Mouse (Mus musculus) liver, adult 2 months (tissue): Measurements from ENCODE around the gene Plekhm1. TPM values are rescaled to one million over a fixed set of nuclear protein-coding genes. Genes with fewer than 3 reads are reported as not detected.

ENCODE experiments used
- DNase-seq: peaks from one replicate; pipeline ENCODE4 v3.0.0-alpha.2; 2011; ENCODE audit warnings: low read depth, low spot score; ENCODE audit errors: extremely low read depth
- H3K27ac ChIP-seq: fragments of 200-500 bp; replicated peaks from 2 replicates; pipeline ENCODE4 v1.5.1; 2012; ENCODE audit warnings: low read depth, mild to moderate bottlenecking, control low read depth, inconsistent platforms, low read length; ENCODE audit not compliant: insufficient read depth
- H3K27me3 ChIP-seq: fragments of 200-500 bp; 2 replicates; pipeline ENCODE4 v1.6.1; 2012; ENCODE audit warnings: mild to moderate bottlenecking, moderate library complexity, low read length, inconsistent platforms; ENCODE audit not compliant: control insufficient read depth, insufficient read depth
- H3K36me3 ChIP-seq: fragments of 200-500 bp; 2 replicates; pipeline ENCODE4 v1.6.1; 2012; ENCODE audit warnings: low read length, inconsistent platforms; ENCODE audit not compliant: control insufficient read depth, insufficient read depth
- H3K4me1 ChIP-seq: fragments of 200-500 bp; 2 replicates; pipeline ENCODE4 v1.6.1; 2011; ENCODE audit warnings: low read length; ENCODE audit not compliant: control insufficient read depth, insufficient read depth
- H3K4me3 ChIP-seq: fragments of 200-500 bp; 2 replicates; pipeline ENCODE4 v1.5.1; 2011; ENCODE audit warnings: low read depth, mild to moderate bottlenecking, control low read depth, low read length, moderate library complexity; ENCODE audit not compliant: insufficient read depth
- H3K79me2 ChIP-seq: fragments of 200-500 bp; 2 replicates; pipeline ENCODE4 v1.6.1; 2012; ENCODE audit warnings: inconsistent platforms, mild to moderate bottlenecking, low read length, moderate library complexity; ENCODE audit not compliant: control insufficient read depth, insufficient read depth
- H3K9ac ChIP-seq: fragments of 200-500 bp; 2 replicates; pipeline ENCODE4 v1.6.1; 2012; ENCODE audit warnings: low read depth, mild to moderate bottlenecking, control low read depth, inconsistent platforms, low read length
- CTCF ChIP-seq: fragments of 200-500 bp; IDR thresholded peaks from 2 replicates; pipeline ENCODE4 v1.5.1; 2011; ENCODE audit warnings: low read depth, low read length, control low read depth
- POLR2A ChIP-seq: fragments of 200-500 bp; IDR thresholded peaks from 2 replicates; pipeline ENCODE4 v1.6.1; 2011; ENCODE audit warnings: low read length, control low read depth; ENCODE audit not compliant: insufficient read depth; ENCODE audit errors: extremely low read depth
- WGBS: fragments of 180-500 bp; shearing (Covaris S2); methylation state at CpG from one replicate; pipeline ENCODE4 v1.1.7; 2018; 5-methylcytosine and 5-hydroxymethylcytosine counted together
- polyA plus RNA-seq: library from polyadenylated mRNA; depleted of rRNA; stranded (reverse); fragments of >200 nt; gene quantifications from 2 replicates; pipeline ENCODE4 v1.2.3, GENCODE M21; 2012
- total RNA-seq: library from RNA; depleted of rRNA; stranded (reverse); fragments of >200 nt; gene quantifications from 2 replicates; pipeline ENCODE4 v1.2.3, GENCODE M21; 2014

The Plekhm1 gene
- total and polyA plus RNA-seq, 2 experiments: 3.5 to 9.8 TPM

DNA sequence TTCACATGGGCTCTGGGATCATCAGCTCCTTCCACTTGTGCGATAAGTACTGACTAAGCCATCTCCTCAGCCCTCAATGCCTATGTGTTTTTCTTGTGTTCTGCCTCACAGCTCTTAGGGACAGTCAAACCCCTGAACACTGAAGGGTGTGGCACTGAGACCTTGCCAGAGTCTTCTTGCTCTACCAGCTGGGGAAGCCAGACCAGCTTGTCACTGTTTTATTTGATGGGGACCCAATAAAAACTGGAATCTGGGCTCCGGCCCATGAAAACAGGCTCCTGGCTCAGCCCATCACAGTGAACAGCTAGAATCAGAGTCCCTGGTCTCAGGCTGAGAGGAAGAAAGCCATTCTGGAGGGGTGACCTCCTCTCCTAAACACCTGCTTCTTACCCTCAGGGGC lies 75.3 kb downstream of the Plekhm1 start:
- H3K79me2 ChIP-seq: no peaks in the 10 kb centered on the region
- whole genome bisulfite sequencing: 98% methylated on average over 2 of the region's 2 CpGs
- peaks cover 3% of the 10 kb centered on the region; the same call in 1 of the 2 replicates for H3K27me3 ChIP-seq
- TF ChIP-seq CTCF: no peak
- TF ChIP-seq POLR2A: no peak
- no peak for DNase-seq
- no peak overlapping the region for H3K27ac ChIP-seq
- H3K9ac ChIP-seq: no peak overlapping the region
- H3K36me3 ChIP-seq: no peaks in the 10 kb centered on the region
- no peaks in the 10 kb centered on the region for H3K4me1 ChIP-seq
- no peak overlapping the region for H3K4me3 ChIP-seq

DNA sequence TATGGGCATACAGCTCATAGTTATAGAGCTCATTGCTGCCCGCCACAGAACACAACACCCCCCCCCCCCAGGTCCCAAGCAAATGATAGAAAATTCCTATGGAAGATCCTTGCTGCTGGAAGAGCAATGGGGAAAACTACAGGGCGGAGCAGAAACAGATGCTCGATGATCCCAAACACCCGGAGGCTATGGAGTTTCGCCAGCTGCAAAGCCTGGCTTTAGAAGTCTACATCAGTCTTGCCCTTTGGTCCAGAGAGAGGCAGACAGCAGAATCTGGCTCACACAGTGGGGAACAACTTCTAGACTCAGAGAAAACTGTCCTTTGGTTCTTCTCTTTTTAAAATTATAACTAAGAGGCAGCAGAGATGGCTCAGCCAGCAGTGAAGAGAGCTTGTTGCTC lies 76.9 kb downstream of the Plekhm1 start:
- H3K27me3 ChIP-seq: peaks cover 3% of the 10 kb centered on the region; the same call in 1 of the 2 replicates
- H3K4me3 ChIP-seq: no peak overlapping the region
- H3K36me3 ChIP-seq: no peaks in the 10 kb centered on the region
- no peak overlapping the region for H3K9ac ChIP-seq
- 82% methylated on average over 5 of the region's 5 CpGs for WGBS
- no peak overlapping the region for H3K27ac ChIP-seq
- H3K4me1 ChIP-seq: no peaks in the 10 kb centered on the region
- TF ChIP-seq POLR2A (no peak), CTCF (no peak)
- peak; percentile 24 for DNase-seq
- H3K79me2 ChIP-seq: no peaks in the 10 kb centered on the region

DNA sequence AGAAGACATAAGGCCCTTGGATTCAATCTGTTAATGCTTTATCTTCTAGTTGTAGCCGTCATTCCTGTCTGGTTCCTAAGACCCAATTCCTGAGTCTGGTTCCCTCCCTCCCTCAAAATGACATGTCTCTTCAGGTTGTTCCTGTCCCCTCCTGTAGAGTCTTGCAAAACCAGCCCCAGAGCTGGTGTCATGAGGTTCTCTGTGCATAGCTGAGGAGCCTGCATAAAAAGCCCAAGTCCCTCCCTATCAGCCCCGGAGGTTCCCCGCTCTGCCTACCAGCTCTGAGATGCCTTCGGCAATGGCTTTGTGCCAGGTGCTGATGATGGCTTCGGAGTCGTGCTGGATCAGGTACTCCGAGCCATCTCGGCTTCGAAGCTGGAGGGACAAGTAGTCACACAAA lies 77.6 kb downstream of the Plekhm1 start:
- H3K27ac ChIP-seq: no peak overlapping the region
- DNase-seq: no peak
- 90% methylated on average over 9 of the region's 9 CpGs for WGBS
- no peaks in the 10 kb centered on the region for H3K4me1 ChIP-seq
- H3K79me2 ChIP-seq: no peaks in the 10 kb centered on the region
- TF ChIP-seq POLR2A: no peak
- no peak for TF ChIP-seq CTCF
- no peak overlapping the region for H3K4me3 ChIP-seq
- H3K27me3 ChIP-seq: peaks cover under 1% of the 10 kb centered on the region; the same call in 1 of the 2 replicates
- no peaks in the 10 kb centered on the region for H3K36me3 ChIP-seq
- H3K9ac ChIP-seq: no peak overlapping the region

DNA sequence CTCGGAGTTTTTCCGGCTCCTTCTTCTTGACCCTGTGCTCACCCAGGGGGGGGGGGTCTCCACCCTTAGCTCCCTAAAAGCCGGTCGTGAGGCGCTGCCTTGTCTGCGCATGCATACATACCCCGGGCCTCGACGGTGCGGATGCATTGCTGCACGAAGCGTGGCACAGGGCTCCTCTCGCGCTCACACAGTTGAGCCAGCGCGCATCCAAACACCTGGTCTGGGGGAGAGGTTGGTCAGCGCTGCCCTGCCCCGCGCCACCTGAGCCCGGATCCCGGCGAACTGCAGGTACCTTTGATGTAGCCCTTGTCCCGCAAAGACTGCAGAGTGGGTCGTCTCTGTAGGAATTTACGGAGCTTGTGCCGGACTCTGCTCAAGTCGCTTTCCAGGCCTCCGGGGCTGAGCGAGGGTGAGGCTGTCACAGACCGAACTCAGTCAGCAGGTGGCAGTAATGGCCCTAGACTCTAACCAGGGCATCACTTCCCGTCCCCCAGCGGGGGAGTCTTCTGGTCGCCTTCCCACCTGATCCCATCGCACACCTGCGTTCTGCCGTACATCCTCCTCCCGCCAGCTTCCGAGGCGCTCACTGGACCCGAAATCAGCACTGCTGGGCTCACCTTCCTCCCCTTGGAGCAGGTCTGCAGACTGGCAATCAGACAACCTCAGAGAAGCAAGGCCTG lies 78.6 kb downstream of the Plekhm1 start:
- no peak overlapping the region for H3K9ac ChIP-seq
- no peaks in the 10 kb centered on the region for H3K79me2 ChIP-seq
- no peaks in the 10 kb centered on the region for H3K36me3 ChIP-seq
- H3K4me3 ChIP-seq: no peak overlapping the region
- H3K27ac ChIP-seq: no peak overlapping the region
- no peaks in the 10 kb centered on the region for H3K27me3 ChIP-seq
- 36% methylated on average over 40 of the region's 40 CpGs for WGBS
- no peaks in the 10 kb centered on the region for H3K4me1 ChIP-seq
- TF ChIP-seq POLR2A (no peak), CTCF (peak; percentile 58)
- DNase-seq: no peak

DNA sequence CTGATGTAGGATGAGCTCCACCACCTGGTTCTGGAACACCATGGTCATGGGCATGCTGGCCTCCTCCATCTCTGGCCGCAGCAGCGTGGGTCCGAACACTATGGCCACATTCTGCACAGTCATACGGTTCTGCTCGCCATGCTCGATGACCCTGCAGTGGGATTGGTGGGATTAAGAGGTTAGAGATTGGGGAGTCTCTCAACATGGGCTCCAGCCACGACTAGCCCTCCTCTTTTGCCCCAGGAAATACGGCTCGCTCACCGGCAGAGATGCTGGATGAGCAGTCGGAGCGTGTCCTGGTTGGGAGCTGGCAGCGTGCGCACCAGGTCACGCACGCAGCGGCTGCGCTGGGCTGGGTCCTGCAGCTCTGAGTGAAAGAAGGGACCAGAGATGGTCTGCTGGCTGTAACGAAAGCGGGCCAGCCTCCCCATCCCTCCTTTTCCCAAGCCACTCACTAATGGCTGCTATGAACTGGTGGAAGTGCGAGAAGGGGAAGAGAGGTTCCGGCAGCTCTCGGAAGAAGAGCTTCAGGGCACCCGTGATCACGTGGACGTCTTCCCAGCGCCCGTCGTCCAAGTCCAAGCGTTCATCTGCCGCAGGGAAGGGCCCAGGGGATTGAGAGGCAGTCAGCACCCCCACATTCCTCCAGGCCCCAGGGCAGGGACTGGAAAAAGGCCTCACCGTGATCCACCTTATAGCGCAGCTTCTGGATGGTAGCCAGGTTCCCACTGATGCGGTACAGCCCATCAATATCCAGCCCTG lies 79.4 kb downstream of the Plekhm1 start:
- WGBS: 58% methylated on average over 34 of the region's 34 CpGs
- H3K4me3 ChIP-seq: peak overlapping the region; percentile 9; the same call in 1 of the 2 replicates
- no peaks in the 10 kb centered on the region for H3K79me2 ChIP-seq
- H3K4me1 ChIP-seq: no peaks in the 10 kb centered on the region
- DNase-seq: no peak
- no peaks in the 10 kb centered on the region for H3K36me3 ChIP-seq
- no peaks in the 10 kb centered on the region for H3K27me3 ChIP-seq
- no peak overlapping the region for H3K27ac ChIP-seq
- H3K9ac ChIP-seq: no peak overlapping the region
- TF ChIP-seq POLR2A (no peak), CTCF (no peak)
